Mouse (Mus musculus): ENCODE results near the gene Ghrl.

Gene Ghrl

DNA sequence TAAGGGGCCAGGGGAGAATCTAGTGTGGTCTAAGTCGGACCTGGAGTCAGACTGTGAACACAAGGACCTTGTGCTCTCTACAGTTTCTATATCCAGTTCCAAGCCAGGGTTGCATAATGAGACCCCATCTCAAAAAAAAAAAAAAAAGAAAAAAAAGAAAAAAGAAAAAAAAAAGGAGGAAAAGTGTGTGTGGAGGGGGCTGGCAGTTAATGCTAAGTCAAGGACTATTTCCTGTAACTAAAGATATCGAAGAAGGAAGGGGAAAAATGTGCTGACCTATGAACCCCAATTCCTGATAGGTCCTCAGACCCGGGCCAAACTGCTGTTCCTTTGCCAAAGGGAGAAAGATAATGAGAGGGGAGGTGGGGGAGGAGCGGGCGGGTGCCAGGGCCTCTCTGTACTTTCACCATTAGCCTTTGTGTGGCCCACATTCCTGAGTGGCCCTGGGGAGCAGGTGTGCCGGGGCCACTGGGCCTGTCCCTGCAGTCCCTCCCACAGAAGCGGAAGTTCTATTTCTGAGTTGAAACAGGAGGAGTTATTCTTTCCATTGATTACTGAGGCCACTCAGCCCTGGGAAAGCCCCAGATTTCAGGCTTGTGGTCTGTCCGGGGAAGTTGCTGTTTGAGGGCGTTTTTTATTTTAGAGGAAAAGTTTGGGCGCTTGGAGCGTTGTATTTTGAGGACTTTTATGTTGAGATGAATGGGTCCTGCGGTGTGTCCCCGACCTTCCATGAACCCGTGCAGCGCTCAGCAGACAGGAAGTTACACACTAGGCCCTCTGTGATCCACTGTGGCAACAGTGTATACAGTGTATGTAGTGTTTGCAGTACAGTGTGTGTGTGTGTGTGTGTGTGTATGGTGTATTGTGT is 51.2 kb downstream of the Ghrl start:
- no peak for DNase-seq (ENCODE audit: low spot score in 2 of 2)

DNA sequence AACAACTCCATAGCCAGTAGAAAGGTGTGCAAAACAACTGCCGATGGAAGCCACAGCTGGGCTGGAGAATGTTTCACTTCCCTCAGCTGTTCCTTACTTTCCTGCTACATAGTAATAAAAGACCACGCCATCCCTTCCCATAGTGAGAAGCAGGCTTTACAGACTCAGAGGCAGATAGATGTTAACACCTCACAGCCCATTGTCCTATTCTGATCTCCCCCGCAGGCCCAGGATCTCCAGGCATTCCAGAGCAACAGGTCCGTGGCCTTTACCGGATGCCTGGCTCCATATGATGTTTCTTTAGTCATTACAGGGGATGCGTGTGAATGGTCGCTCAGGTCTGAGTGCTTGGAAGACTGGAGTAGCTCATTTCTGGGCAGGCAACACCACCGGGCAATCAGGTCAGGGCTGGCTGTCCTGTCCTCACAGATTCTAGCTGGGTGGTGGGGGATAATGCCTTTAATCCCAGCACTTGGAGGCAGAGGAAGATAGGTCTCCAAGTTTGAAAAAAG is 52.0 kb downstream of the Ghrl start:
- DNase-seq (ENCODE audit: low spot score in 2 of 2), result no peak
